Mouse (Mus musculus): ENCODE measurements around the gene Fry.

Gene Fry

DNA sequence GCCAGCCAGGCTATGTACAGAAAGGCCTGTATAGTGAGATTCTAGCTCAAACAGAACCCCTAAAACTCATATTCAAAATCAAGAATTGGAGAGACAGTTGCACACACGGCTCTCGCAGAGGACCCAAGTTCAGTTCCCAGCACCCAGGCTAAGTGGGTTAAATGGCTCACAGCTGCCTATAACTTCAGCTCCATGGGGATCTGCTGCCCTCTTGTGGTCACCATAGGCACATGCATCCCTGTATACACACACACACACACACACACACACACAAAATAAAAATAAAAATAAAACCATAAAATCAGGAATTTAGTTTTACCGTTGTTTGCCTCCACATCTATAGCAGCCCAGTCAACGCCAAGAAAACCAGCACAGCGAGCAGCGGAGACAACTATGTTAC, 276.2 kb downstream of the Fry start:
- 95% methylated on average over 6 of the region's 6 CpGs for WGBS

DNA sequence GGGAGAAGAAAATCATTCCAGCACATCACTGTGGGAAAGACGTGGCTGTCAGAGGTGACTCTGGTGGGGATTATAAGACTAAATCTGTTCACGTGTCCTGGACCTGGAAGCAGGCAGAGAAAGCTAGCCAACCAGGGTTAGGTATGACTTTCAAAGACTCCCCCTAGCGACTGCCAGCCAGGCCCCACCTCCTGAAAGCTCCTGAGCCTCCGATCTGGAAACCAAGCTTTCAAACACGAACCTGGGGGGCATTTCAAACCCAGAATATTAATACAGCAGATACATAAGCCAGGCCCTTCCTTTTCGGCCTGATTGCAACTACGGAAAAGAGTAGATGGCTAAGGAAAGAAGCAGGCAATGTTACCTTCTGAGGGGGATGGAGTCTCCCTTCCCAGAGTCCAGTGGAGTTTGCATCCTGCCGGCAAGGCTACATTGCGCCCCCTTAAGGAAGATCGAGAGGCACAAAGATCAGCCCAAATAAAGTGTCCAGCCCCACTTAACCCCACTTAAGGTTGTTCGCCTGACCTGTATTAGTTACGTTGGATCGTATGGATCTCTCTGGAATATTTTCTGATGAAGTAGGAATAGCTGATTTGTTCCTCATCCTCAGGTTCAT, 284.5 kb downstream of the Fry start:
- 47% methylated on average over 13 of the region's 13 CpGs for WGBS

DNA sequence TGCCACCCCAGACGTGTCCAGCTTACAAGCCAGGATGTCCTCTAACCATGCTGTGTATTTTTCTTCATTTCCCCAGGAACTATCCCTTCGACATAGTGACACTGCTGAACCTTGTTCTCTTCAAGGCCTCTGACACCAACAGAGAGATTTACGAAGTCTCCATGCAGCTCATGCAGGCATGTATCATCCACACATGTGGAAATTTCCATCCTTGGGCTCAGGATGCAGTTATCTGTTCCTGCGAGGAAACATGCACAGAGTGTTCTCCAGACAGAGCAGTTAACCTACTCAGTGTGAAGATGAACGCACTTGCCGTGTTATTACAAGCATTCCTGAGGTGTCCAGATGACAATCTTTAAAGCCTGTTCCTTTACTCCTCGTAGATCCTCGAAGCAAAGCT, 286.4 kb downstream of the Fry start:
- 64% methylated on average over 8 of the region's 8 CpGs for WGBS

DNA sequence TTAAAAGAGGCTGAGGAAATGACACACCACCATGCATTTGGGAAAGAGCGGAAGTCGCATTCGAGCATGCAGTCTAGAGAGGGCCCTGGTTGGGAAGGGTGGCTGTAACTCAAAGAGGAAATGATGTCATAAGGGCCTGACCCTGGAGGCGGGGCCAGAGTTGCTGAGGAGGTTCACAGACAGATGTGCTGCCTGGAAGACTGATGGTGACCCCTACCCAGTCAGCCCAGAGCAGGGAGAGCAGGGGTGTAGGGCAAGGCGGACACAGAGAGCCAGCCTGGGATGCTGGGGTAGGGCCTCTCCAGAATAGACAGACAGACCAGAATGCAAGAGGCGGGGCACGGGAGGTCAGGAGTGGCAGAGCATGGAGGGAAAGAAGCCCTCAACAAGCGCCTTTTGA, 290.5 kb downstream of the Fry start:
- WGBS = 85% methylated on average over 8 of the region's 8 CpGs

DNA sequence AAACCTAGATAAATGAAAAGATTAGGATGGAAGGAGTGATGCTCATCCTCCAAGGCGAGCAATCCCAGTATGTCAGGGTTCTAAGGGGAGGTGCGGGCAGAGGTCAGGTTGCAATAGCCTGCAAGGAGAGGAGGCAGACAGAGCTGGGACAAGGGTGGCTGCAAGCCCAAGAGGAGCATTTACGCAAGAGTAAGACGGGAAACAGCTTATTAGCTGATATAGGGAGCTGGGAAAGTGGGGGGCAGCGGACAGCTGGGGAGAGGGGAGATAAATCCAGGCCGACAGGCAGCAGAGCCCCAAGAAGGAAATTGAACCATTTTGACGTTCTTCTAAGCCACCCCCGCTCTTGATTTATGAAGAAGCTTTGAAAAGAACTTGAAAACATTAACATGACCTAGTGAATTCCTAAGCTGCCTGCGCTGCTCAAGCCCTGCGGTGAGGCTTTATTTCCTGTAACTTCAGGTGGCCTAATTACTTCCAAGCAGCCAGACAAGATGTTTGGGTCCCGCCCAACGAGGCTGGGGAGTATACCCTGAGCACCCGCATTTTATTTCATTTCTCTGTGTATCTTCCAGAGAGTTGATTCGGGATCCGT, 291.1 kb downstream of the Fry start:
- WGBS = 57% methylated on average over 15 of the region's 15 CpGs

DNA sequence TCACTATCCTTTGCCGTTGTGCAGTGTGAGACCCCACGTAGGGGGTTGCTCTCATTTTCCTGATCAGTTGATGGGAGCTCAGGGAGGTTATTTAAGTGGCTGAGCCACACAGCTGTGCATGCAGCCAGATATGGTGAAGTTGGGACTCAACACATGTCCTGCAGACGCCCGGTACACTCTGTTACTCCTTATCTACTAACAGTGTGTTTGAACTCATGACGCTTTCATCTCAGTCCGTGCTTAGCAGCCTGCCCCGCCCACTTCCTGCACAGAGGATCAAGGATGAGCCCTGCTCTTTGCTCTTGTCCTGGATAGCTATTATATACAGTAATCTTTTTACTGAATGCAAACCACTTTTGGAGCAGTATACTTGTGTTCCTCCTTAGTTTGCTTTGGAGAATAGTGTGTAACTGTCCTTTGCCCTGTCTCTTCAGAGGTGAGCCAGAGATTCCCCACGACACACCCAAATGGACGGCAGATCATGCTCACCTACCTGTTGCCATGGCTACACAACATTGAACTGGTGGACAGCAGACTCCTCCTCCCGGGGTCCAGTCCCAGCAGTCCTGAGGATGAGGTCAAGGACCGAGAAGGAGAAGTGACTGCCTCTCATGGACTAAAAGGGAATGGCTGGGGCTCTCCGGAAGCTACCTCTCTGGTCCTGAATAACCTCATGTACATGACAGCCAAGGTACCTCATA, 294.5 kb downstream of the Fry start:
- WGBS = 85% methylated on average over 12 of the region's 12 CpGs

DNA sequence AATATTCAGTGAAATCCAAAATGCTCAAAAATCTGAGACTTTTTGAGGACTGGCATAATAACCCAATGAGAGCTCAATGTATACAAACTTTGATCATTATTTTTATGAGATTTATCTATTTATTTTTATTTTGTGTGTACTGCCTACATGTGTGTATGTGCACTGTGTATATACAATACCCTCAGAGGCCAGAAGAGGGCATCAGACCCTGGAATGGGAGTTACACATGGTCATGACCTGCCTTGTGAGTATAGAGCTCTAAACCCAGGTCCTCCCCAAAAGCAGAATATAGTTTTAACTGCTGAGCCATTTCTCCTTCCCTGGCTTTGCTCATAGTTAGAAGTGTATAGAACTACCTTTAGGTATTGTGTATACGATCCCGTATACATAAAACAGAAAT, 298.8 kb downstream of the Fry start:
- 96% methylated on average over 2 of the region's 2 CpGs for WGBS

DNA sequence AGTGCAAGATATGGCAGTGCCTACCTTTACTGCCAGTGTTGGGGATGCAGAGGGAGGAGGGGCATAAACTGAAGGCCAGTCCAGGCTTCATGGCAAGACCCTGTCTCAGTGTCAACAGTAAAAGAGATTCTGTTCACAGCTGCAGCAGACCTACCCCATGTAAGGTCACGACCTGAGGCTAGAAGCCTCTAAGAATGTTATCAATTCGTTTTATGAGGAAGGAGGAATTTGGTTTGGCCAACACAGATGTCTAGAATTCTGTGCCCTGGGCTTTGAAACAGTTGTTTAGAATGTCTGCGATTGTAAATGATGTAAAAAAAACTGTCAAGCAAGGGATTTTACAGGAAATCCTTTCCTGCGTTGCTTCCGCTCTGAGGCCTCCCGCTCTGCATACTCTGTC, 299.6 kb downstream of the Fry start:
- WGBS = 70% methylated on average over 6 of the region's 6 CpGs

DNA sequence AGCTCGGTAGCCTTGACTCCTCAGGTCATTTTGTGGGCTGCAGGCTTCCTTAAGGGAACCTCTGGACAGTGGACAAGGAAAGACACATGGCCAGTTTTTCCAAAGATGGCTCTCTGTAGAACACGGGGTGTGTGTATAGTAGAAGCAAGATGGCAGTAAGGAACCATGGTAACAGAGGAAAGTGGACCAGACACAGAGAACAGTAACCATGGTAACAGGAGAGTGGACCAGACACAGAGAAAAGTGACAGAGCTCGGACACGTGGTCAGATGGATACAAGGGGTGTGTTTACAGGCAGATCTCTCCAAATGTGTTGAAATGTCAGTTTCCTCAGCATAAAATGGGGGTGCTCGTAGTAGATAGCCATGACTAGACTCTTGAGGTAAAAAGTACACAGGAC, 306.6 kb downstream of the Fry start:
- 56% methylated on average over 5 of the region's 5 CpGs for WGBS

DNA sequence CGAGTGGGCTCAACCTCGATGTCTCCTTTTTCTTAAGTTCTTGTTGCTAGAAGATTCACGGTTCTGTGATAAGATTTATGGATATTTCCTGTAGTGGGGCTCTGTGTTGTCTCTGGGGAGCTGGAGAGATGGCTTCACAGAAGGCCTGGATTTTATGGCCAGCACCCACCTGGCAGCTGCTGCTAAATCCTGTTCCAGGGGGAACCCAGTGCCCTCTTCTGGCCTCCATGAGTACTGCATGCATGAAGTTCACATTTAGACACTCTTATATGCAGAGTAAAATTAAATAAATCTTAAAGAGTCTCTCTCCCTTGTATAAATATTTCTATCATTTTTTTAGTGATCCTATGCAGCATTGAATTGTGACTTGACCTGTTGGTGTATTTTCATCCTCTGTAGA, 308.1 kb downstream of the Fry start:
- WGBS = 64% methylated on average over 3 of the region's 3 CpGs

DNA sequence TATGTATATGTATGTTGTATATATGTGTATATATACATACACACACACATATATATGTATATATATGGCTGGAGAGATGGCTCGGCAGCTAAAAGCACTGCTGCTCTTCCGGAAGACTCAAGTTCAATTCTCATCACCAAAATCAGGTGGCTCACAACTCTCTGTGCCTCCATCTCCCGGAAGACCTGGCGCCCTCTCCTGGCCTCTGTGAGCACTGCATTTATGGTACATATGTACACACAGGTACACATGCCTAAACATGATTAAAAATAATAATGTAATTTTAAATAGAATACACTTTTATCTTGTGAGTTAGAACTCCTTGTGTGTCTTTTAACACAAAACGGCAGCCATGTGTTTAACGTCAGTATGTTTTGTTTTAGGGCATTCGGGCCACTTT, 312.8 kb downstream of the Fry start:
- 96% methylated on average over 7 of the region's 7 CpGs for WGBS

DNA sequence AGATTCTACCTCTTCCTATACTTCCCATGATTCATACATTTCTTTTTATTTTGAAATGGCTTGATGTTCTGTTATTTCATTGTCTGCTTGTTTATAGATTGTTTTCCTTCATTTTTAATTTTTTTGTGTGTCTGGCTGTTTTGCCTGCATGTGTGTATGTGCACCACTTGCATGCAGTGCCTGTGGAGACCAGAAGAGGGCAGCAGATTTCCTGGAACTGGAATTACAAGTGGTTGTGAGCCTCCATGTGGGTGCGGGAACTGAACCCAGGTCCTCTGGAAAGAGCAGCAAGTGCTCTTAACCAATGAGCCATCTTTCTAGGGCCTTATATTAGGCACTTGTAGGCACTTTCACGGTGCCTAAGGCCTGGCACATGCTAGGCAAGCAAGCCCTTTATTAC, 314.5 kb downstream of the Fry start:
- WGBS = 95% methylated on average over 2 of the region's 2 CpGs

DNA sequence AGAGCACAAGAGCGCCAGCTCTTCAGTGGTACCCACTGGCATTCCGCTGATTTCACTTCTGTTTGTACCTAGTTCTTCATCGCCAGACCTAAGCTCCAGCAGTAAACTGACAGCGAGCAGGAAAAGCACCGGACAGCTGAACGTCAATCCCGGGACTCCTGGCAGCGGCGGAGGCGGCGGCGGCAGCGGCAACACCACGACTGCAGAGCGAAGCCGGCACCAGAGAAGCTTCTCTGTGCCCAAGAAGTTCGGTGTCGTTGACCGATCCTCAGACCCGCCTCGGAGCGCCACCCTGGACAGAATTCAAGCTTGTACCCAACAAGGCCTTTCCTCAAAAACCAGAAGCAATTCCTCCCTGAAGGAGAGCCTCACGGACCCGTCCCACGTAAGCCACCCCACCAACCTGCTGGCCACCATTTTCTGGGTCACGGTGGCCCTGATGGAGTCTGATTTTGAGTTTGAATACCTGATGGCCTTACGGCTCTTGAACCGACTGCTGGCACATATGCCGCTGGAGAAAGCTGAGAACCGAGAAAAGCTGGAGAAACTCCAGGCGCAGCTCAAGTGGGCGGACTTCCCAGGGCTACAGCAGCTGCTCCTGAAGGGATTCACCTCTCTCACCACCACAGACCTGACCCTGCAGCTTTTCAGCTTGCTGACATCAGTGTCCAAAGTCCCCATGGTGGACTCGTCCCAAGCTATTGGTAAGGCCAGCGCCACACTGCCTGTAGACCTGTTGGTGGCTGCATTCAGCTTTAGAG, 318.4 kb downstream of the Fry start:
- 38% methylated on average over 34 of the region's 34 CpGs for WGBS

DNA sequence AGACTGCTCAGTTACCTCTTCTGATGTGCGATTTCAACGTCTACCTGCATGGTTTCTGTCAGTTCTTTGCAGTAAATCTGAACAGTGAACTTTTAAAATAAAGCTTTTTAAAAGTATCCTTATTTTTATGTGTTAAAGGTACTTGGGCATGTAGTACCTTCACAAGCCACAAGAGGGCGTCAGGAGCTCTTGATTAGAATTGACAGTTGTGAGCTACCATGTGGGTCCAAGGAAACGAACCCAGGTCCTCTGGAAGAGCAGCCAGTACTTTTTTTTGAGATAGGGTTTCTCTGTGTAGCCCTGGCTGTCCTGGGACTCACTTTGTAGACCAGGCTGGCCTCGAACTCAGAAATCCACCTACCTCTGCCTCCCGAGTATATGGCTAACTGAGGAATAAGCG, 323.2 kb downstream of the Fry start:
- whole genome bisulfite sequencing = 44% methylated on average over 7 of the region's 7 CpGs

DNA sequence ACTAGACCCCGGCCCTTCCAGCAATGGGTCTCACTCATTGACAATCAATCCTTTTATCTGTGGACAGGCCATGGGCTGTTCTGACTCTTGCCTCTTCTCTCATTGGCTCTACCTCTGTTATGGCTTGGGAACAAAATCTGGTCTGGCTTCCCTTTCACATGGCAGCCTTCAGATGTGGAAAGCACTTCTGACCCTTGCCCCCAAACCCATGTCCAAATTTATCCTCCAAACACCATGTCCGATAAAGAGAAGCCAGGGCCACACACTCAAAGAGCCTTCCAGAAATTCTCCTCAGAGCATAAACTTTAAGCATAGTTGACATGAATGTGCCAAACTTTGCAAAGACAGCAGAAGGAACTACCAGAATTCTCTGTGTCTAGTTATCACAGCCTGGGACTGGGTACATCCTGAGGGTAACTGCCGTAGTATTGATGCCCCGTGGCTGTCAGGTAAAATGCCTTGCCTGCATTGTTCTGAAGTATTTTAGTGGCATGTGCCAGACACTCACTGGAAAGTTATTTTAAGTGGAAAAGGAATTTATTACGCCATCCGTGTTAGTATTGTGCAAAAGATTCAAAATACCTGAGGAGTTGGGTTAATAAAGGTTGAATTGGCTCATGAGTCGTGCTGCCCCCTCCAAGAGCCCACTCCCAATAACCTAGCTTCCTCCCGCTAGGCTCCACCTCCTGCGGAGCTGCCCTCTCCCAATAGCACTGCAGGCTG, 333.0 kb downstream of the Fry start:
- WGBS = 84% methylated on average over 9 of the region's 9 CpGs

DNA sequence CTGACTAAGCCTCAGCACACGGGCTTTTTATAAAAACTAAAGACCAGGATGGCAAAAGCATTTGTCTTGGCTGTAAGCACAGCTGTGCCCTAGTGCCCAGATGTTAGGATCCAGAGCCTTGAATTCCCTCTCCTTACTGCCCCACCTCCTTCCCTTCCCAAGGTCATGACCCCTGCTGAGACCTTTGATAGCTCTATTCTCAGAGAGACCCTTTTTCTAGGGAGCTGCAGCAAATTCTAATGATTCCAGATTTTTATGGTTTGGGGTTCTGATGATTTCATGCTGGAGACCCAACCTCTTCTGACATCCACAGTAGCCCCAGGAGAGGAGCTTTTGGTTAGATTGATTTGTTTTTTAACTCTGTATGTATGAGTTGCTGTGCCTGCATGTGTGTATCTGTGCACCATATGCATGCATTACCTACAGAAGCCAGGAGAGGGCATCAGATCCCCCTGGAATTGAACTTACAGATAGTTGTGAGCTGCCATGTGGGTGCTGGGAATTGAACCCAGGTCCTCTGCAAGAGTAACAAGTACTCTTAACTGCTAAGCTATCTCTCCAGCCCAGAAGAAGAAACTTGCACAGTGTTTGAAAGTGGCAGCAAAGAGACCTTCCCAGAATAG, 333.7 kb downstream of the Fry start:
- WGBS = 67% methylated on average over 1 of the region's 1 CpGs

DNA sequence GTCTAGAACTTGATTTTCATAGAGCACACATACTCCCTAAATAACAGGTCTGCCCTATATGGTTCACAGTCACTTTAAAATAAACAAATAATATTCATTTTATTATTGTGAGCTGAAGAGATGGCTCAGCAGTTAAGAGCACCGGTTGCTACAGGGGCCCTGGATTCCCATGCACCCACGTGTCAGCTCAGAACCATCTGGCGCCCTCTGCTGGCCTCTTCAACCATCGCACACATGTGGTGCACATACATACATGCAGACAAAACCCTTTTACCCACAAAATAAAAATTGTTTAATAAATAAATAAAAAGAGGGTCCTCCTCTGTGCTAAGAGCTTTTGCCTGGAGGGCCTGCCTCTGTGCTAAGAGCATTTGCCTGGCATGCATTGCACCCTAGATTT, 335.0 kb downstream of the Fry start:
- 86% methylated on average over 4 of the region's 4 CpGs for WGBS

DNA sequence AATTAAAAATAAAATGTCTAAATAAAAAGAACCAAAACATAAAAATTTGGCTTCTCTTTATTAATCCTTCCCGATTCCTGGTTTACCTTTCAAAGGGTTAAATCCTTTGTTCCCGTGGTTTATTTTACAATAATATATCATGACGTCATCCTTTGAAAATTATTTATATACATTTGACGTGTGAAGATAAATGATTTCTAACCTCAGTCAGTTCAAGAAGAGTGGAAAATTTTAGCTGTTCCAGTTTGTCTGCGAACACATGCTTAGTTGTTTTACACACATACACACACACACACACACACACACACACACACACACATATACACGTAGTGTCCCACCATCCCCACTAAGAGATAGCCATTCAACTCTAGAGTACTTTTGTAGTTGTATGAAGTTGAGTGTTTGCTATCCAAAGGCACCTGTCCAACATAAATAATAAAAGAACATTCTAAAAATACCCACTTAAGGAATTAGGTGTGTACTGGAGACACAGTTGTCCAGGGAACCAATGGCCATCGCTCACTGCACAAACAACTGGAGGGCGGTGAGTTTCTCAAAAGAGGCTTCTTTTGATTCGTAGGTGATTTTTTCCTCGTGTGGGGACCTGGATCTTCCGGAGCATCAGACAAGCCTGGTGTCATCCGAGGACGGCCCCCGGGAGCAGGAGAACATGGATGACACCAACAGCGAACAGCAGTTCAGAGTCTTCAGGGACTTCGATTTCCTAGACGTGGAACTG, 338.9 kb downstream of the Fry start:
- WGBS = 64% methylated on average over 17 of the region's 17 CpGs

DNA sequence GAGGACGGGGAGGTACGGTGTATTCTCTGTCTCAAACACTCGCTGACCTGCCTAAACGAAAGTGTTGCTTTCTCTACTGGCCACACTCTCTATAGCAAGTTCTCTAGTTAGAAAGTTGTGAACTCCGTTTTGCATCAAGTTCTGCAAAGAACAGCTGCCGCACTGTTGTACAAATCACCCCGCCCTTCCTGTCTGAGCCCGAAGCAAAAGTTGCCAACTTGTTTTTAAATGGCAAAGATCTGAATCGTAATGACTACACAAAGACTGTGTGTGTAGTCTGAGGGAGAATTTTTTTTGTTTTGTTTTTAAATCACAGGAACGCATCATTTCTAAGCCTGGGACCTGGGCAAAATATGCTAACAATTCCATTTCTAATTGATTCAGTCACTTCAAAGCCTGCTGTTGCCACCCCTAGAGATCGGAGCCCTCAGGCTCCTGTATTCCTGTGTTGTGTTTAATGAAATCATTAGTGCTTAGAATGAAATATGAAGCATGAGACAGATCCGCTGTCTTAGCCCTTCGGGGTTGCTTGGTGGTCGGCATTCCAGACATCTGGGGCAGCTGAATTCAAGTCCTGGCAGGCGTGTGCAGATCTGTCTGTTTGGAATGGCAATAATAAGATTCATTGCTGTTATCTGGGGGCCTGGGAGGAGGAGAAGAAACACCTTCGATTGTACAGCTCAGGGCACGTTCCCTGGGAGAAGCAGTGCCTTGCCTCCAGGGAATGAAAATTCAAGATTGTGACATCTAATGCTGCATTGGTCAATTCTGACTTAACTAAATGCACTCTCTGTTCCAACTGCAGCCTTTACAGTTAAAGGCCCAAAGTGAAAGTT, 339.7 kb downstream of the Fry start:
- WGBS = 44% methylated on average over 17 of the region's 17 CpGs

DNA sequence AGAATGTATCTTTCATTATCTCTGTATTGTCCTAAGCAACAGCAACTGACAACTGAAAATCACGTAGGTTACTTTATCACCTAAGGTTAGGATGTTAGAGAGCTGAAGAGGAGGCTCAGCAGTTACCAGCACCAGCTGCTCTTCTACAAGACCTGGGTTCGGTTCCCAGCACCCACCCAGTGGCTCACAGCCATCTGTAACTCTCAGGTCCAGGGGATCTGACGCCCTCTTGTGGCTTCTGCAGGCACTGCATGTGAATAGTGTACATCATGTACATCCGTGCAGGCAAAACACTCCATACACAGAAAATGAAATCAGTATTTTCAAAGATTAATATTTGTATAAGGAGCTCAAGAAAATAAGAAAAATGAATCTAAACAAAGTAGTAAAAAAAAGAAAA, 341.4 kb downstream of the Fry start:
- WGBS = 87% methylated on average over 4 of the region's 4 CpGs

All from cerebral cortex, adult 2 months (tissue).